ENCODE assay signal across 8 mouse cellular contexts in genomic region chr1:172028394-172029275, GRCm38 (mm10). TPM values are rescaled to one million over a fixed set of nuclear protein-coding genes. Genes with fewer than 3 reads are reported as not detected.
DNase-seq lines count a peak whose midpoint lies in the region; ATAC-seq and TF ChIP-seq lines count a peak whose summit lies in the region.

Vangl2 (minus strand) TSS chr1:172028444.

- H3K4me1 ChIP-seq in heart, embryonic 12.5 days (replicated peaks): peaks cover 35% of the 10 kb centered on the region
- peaks cover 2% of the 10 kb centered on the region for H3K4me1 ChIP-seq in ES-Bruce4 (ENCODE audit: control insufficient read depth, insufficient read depth, low read length)
- peaks cover 19% of the 10 kb centered on the region for H3K4me1 ChIP-seq in liver, embryonic 12.5 days

- peak within 1 kb of the TSS; percentile 95 for H3K4me3 ChIP-seq in heart, embryonic 12.5 days
- H3K4me3 ChIP-seq in ES-Bruce4 (ENCODE audit: low read depth, low read length): peak within 1 kb of the TSS; percentile 41
- H3K4me3 ChIP-seq in liver, embryonic 12.5 days: peak within 1 kb of the TSS; percentile 68

- 64% methylated on average over 21 of the region's 21 CpGs for WGBS in heart, embryonic 12.5 days
- 68% methylated on average over 21 of the region's 21 CpGs for WGBS in liver, embryonic 12.5 days (ENCODE audit: insufficient replicate concordance)

- no peaks in the 10 kb centered on the region for H3K36me3 ChIP-seq in heart, embryonic 12.5 days
- no peaks in the 10 kb centered on the region for H3K36me3 ChIP-seq in ES-Bruce4 (ENCODE audit: control insufficient read depth, insufficient read depth, low read length, poor library complexity, severe bottlenecking)
- no peaks in the 10 kb centered on the region for H3K36me3 ChIP-seq in liver, embryonic 12.5 days

- TF ChIP-seq CTCF in ES-Bruce4 (IDR thresholded peaks at IDR 0.05; ENCODE audit: low read depth, low read length): no peak

- intact Hi-C loops in heart, postnatal 14 days (cut with DNase I): no loop called here

- H3K9ac ChIP-seq in heart, embryonic 12.5 days: peak within 1 kb of the TSS; percentile 96
- H3K9ac ChIP-seq in ES-Bruce4 (ENCODE audit: low read depth, poor library complexity, severe bottlenecking): peak within 1 kb of the TSS; percentile 91
- H3K9ac ChIP-seq in liver, embryonic 12.5 days: peak within 1 kb of the TSS; percentile 66

- no peak for DNase-seq in heart, postnatal 14 days
- DNase-seq in heart, postnatal 4 days: no peak
- DNase-seq in ovary, postnatal 14 days (ENCODE audit: low spot score): no peak
- DNase-seq in adrenal gland, adult (ENCODE audit: inconsistent age in 2 of 2, low spot score in 1 of 2): no peak
- no peak for DNase-seq in thymus, postnatal 10 days (ENCODE audit: low spot score in 2 of 2)

- H3K9me3 ChIP-seq in heart, embryonic 12.5 days (replicated peaks): no peaks in the 10 kb centered on the region
- no peaks in the 10 kb centered on the region for H3K9me3 ChIP-seq in ES-Bruce4 (replicated peaks; ENCODE audit: control insufficient read depth, insufficient read depth, low read length, poor library complexity, severe bottlenecking)
- no peaks in the 10 kb centered on the region for H3K9me3 ChIP-seq in liver, embryonic 12.5 days (replicated peaks)

- no peak for TF ChIP-seq EP300 in ES-Bruce4 (IDR thresholded peaks at IDR 0.05; ENCODE audit: insufficient read depth, low read depth, low read length)

- H3K27ac ChIP-seq in heart, embryonic 12.5 days (ENCODE audit: poor library complexity, severe bottlenecking): peak within 1 kb of the TSS; percentile 2; the same call in 1 of the 2 replicates
- no peak within 1 kb of the TSS; the same call in 1 of the 2 replicates for H3K27ac ChIP-seq in ES-Bruce4 (ENCODE audit: insufficient read depth, low read length)
- peak within 1 kb of the TSS; percentile 54; the same call in 1 of the 2 replicates for H3K27ac ChIP-seq in liver, embryonic 12.5 days

- no peak for TF ChIP-seq POLR2A in ES-Bruce4 (IDR thresholded peaks at IDR 0.05; ENCODE audit: insufficient read depth, low read length)

- H3K27me3 ChIP-seq in heart, embryonic 12.5 days (replicated peaks): no peaks in the 10 kb centered on the region
- no peaks in the 10 kb centered on the region for H3K27me3 ChIP-seq in ES-Bruce4 (ENCODE audit: control insufficient read depth, insufficient read depth, low read length, poor library complexity, severe bottlenecking)
- peaks cover 19% of the 10 kb centered on the region for H3K27me3 ChIP-seq in liver, embryonic 12.5 days (replicated peaks)

- H3K4me2 ChIP-seq in heart, embryonic 12.5 days: peak within 1 kb of the TSS; percentile 89
- H3K4me2 ChIP-seq in liver, embryonic 12.5 days: peak within 1 kb of the TSS; percentile 90

- ATAC-seq in heart, embryonic 12.5 days (ENCODE audit: insufficient number of reproducible peaks, low FRiP score): no peak
- no peak for ATAC-seq in liver, embryonic 12.5 days

RNA-seq across cellular contexts. Expression of gene Vangl2, which starts in this region (rescaled TPM):
- polyA plus RNA-seq in heart, embryonic 12.5 days (2016; fragmentation: Nextera tagmentation; extraction: Ambion mirVana): 13.5 and 14.4 TPM in 2 replicates
- 1 to 10 TPM; 4.3 to 5.9 TPM for total RNA-seq in heart, postnatal 14 days (2021)
- 29.7 and 33.8 TPM in 2 replicates for polyA plus RNA-seq in ES-Bruce4 (2011; ENCODE audit: insufficient read depth, insufficient read length, low read depth, missing spikeins)
- 10 to 100 TPM; 12.3 to 12.4 TPM for total RNA-seq in heart, postnatal 4 days (2021)
- polyA plus RNA-seq in liver, embryonic 12.5 days (2016; fragmentation: Nextera tagmentation; extraction: Ambion mirVana): 2.3 and 2.6 TPM in 2 replicates

Comparison
In these comparisons a context has a peak if more than half of its experiments do, and no peak if none do; other contexts are left out.
1. H3K4me3 ChIP-seq: peak in every context shown above with its lines; median percentile 95 in heart, embryonic 12.5 days; 68 in liver, embryonic 12.5 days; 41 in ES-Bruce4.